Mouse (Mus musculus): ENCODE results near the gene Pla2g2e.

DNA sequence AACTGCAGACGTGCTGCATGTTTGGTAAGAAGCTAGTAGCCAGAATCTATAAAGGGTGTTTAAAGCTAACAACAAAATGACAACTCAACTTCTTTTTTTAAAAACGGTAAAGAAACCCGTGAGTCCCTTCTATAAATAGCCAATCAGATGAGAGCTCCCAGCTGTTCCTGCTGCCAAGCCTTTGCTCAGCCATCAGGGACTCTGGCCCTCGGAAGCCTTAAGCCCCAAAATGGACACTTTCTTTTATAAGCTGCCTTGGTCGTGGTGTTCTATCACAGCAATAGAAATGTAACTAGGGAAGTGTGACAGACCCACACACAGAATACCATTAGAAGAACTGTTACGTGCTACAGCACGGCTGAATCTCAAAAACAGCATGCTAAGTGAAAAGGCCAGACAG, 21.6 kb downstream of the Pla2g2e start:
- no peak for TF ChIP-seq CTCF (IDR thresholded peaks at IDR 0.05; ENCODE audit: low read depth)
- no peak for TF ChIP-seq EP300 (optimal IDR thresholded peaks at IDR 0.05)
